Mouse (Mus musculus) hindbrain, embryonic 14.5 days (tissue): ENCODE measurements around the gene Hist1h4f. TPM values are rescaled to one million over a fixed set of nuclear protein-coding genes. Genes with fewer than 3 reads are reported as not detected.
"Not testable (repeated sequence)": the region's sequence is repeated elsewhere in the genome, so short reads cannot be mapped to it uniquely, and the experiment has no call there.

ENCODE experiments used
- ATAC-seq: fragments of 200-750 bp; cut with Nextera tagmentation; 2 replicates; pipeline ENCODE4 v1.8.0; 2017; ENCODE audit warnings: moderate number of reproducible peaks, mild to moderate bottlenecking, moderate TSS enrichment, moderate library complexity; ENCODE audit not compliant: low FRiP score
- DNase-seq: peaks from one replicate; pipeline ENCODE4 v3.0.0-alpha.2; 2015; ENCODE audit warnings: low spot score
- H3K27ac ChIP-seq: fragments of 300-500 bp; sonication (generic); 2 replicates; pipeline ENCODE4 v1.5.1; 2014; ENCODE audit warnings: mild to moderate bottlenecking, moderate library complexity
- H3K27me3 ChIP-seq: fragments of 300-500 bp; sonication (generic); 2 replicates; pipeline ENCODE4 v1.6.1; 2014; ENCODE audit warnings: mild to moderate bottlenecking, low read length, mixed read lengths; ENCODE audit not compliant: control insufficient read depth, insufficient read depth
- H3K36me3 ChIP-seq: fragments of 300-500 bp; sonication (generic); replicated peaks from 2 replicates; pipeline ENCODE4 v1.6.1; 2014; ENCODE audit not compliant: control insufficient read depth, insufficient read depth
- H3K4me1 ChIP-seq: fragments of 300-500 bp; sonication (generic); replicated peaks from 2 replicates; pipeline ENCODE4 v1.6.1; 2014; ENCODE audit warnings: antibody characterized with exemption, low read length, mixed read lengths; ENCODE audit not compliant: control insufficient read depth, insufficient read depth
- H3K4me2 ChIP-seq: fragments of 300-500 bp; sonication (generic); replicated peaks from 2 replicates; pipeline ENCODE4 v1.6.1; 2014; ENCODE audit warnings: mild to moderate bottlenecking, moderate library complexity
- H3K4me3 ChIP-seq: fragments of 300-500 bp; sonication (generic); replicated peaks from 2 replicates; pipeline ENCODE4 v1.5.1; 2014; ENCODE audit warnings: mild to moderate bottlenecking, low read length
- H3K9ac ChIP-seq: fragments of 300-500 bp; sonication (generic); 2 replicates; pipeline ENCODE4 v1.6.1; 2014
- H3K9me3 ChIP-seq: fragments of 300-500 bp; sonication (generic); 2 replicates; pipeline ENCODE4 v1.6.1; 2016; ENCODE audit warnings: low read length; ENCODE audit not compliant: control insufficient read depth
- WGBS: fragments of 180-500 bp; shearing (Covaris S2); extraction: QIAGEN DNeasy Blood & Tissue Kit; methylation state at CpG from one replicate; pipeline ENCODE4 v1.1.7; 2014; 5-methylcytosine and 5-hydroxymethylcytosine counted together
- polyA plus RNA-seq: library from polyadenylated mRNA; unstranded; fragments of >200 nt; fragmentation: Nextera tagmentation; extraction: Ambion mirVana; gene quantifications from 2 replicates; pipeline ENCODE4 v1.2.1, GENCODE M21; 2014

Hist1h4f gene
- polyA plus RNA-seq, 1 experiment from 2014 or later, result not detected

GRCm38 (mm10) chr13:23560699-23561098 is 9.3 kb upstream of the Hist1h4f start:
- DNase-seq, H3K27me3 ChIP-seq, H3K4me1 ChIP-seq, H3K27ac ChIP-seq, H3K9me3 ChIP-seq, H3K4me3 ChIP-seq, ATAC-seq, H3K36me3 ChIP-seq, H3K9ac ChIP-seq: not testable (repeated sequence)
- 13% methylated on average over 2 of the region's 2 CpGs for WGBS
- H3K4me2 ChIP-seq, result peak overlapping the region; percentile 29; the same call in 1 of the 2 replicates

DNA sequence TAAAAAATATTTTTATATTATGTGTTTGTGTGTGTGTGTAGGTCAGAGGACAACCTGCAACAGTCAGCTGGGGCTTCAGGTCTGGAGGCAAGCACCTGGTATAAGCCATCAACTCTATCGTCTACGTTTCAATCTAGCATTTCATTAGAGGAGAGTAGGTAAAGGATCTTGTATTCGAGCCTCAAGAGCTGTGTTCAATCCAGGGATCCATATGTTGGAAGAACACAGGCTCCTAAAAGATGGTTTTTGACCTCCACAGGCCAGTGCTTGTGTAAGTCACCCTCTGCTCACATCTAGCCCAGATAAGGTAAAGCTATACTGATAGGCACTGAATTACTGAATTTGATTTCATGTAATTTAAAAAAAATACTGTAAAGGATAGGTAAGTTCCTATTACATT is 5.5 kb upstream of the Hist1h4f start:
- DNase-seq (no peak), ATAC-seq (no peak)
- peaks cover 16% of the 10 kb centered on the region for H3K4me1 ChIP-seq
- peak overlapping the region; percentile 83 for H3K4me2 ChIP-seq
- H3K36me3 ChIP-seq, result no peaks in the 10 kb centered on the region
- no peaks in the 10 kb centered on the region for H3K27me3 ChIP-seq
- no peak overlapping the region for H3K27ac ChIP-seq
- no peaks in the 10 kb centered on the region for H3K9me3 ChIP-seq
- no peak overlapping the region for H3K9ac ChIP-seq
- H3K4me3 ChIP-seq, result no peak overlapping the region
- WGBS, result 81% methylated on average over 3 of the region's 3 CpGs

DNA sequence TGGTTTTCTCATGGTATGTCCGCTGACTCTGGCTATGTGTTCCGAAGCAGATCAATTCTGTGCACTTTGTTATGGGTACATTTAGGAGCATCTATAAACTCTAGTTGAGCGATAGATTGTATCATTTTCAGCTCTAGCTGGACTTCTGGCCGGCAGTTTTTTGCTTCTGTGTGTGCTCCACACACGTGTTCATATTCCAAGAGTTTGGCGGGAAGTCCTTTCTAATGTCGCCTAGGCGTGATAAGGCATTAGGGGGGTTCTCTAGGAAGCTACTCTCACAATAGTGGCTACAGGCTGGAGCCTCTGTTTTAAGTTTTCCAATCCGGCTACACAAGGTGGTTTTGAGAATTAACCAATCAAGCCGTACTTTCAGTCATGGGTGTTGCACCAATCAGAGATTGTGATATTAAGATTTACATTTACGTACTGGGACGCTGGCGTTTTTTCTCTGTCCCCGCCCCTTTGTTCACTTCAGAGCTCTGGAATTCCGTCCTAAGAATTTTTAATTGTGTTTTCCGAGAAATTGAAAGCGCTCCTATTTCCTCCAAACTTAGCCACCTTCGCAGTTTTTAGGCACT is 4.5 kb upstream of the Hist1h4f start:
- Histone ChIP-seq H3K36me3 (no peaks in the 10 kb centered on the region), H3K4me1 (peaks cover 20% of the 10 kb centered on the region), H3K27ac (peak overlapping the region; percentile 88), H3K9me3 (no peaks in the 10 kb centered on the region), H3K4me2 (peak overlapping the region; percentile 83), H3K27me3 (no peaks in the 10 kb centered on the region), H3K4me3 (peak overlapping the region; percentile 46), H3K9ac (peak overlapping the region; percentile 68)
- ATAC-seq (peak; percentile 85), DNase-seq (peak; percentile 94)
- under 1% methylated on average over 18 of the region's 18 CpGs for WGBS

- H3K9me3 ChIP-seq, result no peaks in the 10 kb centered on the region
- no peaks in the 10 kb centered on the region for H3K27me3 ChIP-seq
- ATAC-seq, result peak; percentile 77
- H3K36me3 ChIP-seq, result no peaks in the 10 kb centered on the region
- H3K4me1 ChIP-seq, result peaks cover 25% of the 10 kb centered on the region
- WGBS, result under 1% methylated on average over 50 of the region's 54 CpGs
- peak overlapping the region; percentile 46 for H3K4me3 ChIP-seq
- peak overlapping the region; percentile 83 for H3K4me2 ChIP-seq
- peak overlapping the region; percentile 68 for H3K9ac ChIP-seq
- peak; percentile 77 for DNase-seq
- H3K27ac ChIP-seq, result peak overlapping the region; percentile 88
These were observed 3.7 kb upstream of the Hist1h4f start for GRCm38 (mm10) chr13:23554925-23555838.

DNA sequence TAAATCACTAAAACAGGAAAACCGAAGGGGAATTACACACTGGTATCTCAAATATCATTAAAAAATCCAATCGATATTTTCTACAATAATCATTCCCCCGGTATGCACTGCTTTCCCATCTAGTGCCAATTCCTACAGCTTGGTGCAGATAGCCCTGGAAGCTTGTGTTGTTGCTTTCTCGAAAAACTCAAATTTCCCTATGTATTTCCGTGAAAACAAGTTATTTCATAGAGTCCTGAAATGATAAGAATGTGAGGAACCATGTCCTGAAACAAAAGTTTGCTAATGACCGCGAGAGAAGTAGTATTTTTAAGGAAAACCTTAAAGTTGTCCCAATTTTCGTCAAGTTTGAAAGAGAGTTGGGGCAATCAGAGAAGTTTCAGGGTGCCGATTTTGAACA is 2.9 kb upstream of the Hist1h4f start:
- Histone ChIP-seq H3K4me1 (peaks cover 25% of the 10 kb centered on the region), H3K27me3 (no peaks in the 10 kb centered on the region), H3K4me3 (peak overlapping the region; percentile 46), H3K9me3 (no peaks in the 10 kb centered on the region), H3K27ac (peak overlapping the region; percentile 88), H3K9ac (peak overlapping the region; percentile 68), H3K4me2 (peak overlapping the region; percentile 83), H3K36me3 (no peaks in the 10 kb centered on the region)
- no peak for DNase-seq
- no peak for ATAC-seq
- WGBS, result 25% methylated on average over 9 of the region's 9 CpGs

DNA sequence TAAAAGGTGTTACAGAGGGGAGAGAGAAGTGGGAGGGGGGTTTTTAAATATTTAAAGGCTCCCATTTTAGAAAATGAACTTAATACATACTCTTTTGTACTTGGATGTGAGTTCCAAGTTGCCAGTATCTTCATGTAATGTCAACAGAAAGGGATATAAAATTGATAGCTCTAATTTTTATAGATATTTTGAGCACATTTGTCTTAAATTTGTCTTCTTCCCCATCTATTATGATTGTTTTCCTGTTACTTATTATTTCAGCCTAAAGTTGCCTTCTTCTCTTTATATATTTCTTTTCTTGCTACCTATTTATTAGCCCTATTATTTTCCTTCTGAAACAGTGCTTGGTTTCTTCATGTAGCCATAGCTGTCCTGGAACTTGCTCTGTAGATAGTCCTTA is 1.5 kb upstream of the Hist1h4f start, which contains the start of gene Hist1h1d:
Gene Hist1h1d (plus strand): TSS at position 301 of the 400 bp plus-strand sequence.
- DNase-seq (no peak), ATAC-seq (no peak)
- Histone ChIP-seq H3K36me3 (no peaks in the 10 kb centered on the region), H3K4me2 (peak within 1 kb of the TSS; percentile 83), H3K4me3 (no peak within 1 kb of the TSS), H3K9me3 (no peaks in the 10 kb centered on the region), H3K27ac (0 out of 2 replicates have a peak within 1 kb of the TSS, but pooled peaks have one; percentile 88), H3K27me3 (no peaks in the 10 kb centered on the region), H3K4me1 (peaks cover 25% of the 10 kb centered on the region), H3K9ac (0 out of 2 replicates have a peak within 1 kb of the TSS, but pooled peaks have one; percentile 68)

DNA sequence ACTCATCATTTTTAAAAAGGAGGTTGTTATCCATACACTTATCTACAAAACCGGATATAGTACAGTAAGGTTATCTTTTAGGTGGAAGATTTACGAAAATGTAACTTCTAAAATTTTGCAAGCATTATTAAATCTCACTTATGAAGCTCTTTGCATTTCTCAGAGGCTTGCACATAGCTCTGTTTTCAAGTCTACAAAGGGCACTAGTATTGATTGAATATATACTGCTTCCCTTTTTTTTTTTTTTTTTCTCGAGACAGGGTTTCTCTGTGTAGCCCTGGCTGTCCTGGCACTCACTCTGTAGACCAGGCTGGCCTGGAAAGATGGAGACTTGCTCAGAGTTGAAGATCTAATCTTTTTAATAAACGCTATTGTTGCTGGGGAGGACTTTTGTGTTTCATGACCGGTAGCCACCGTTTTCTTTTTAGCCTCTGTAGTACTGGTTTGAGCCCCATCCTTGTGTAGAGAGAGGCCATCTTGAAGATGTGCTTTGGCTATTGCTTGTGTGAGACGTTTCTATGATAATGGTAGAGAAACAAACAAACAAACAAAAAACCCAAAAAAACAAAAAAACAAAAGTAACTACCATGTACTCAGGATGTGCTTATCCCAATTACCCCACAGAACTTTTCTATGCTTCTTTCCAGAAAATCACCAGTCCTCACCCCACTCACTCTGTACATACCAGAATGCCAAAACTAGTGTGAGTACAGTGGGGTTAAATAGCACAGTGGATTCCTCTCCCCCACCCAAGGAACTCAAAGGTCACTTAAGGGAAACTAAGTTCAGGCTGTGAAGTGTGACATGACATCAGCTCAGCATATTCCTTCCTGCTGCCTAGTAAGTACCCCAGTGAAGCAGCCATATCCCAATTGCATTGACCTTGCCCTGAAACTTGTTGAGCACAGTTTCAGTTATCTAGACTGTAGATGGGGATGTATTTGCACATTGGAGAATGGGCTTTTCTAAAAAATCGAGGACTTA is 775 bp upstream of the Hist1h4f start:
- 50% methylated on average over 8 of the region's 8 CpGs for WGBS
- peak overlapping the region; percentile 62 for H3K9ac ChIP-seq

DNA sequence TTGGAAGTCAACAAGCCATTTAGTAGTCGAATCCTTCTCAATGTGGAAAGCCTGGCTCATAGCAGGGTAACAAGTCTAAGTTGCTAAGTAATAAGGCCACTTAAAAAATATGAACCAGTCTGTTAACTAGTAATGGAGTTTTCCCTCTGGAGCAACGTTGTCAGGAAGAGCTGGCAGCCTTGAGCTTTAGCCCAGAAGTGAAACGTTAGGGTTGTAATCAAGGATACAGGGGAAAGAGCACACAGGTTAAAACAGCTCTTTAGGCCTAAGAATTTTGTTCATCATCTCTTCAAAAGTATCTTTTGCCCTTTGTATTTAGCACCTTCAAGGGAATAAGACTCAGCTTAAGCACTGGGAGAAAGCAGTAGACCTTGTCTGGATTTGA is 695 bp downstream of the Hist1h4f start:
- no peaks in the 10 kb centered on the region for H3K27me3 ChIP-seq
- peak overlapping the region; percentile 89 for H3K27ac ChIP-seq
- ATAC-seq (no peak), DNase-seq (no peak)
- H3K4me1 ChIP-seq, result peaks cover 22% of the 10 kb centered on the region
- peak overlapping the region; percentile 62 for H3K9ac ChIP-seq
- no peaks in the 10 kb centered on the region for H3K36me3 ChIP-seq
- peak overlapping the region; percentile 65 for H3K4me2 ChIP-seq
- WGBS, result 6% methylated on average over 3 of the region's 3 CpGs
- H3K9me3 ChIP-seq, result no peaks in the 10 kb centered on the region
- peak overlapping the region; percentile 40 for H3K4me3 ChIP-seq

More for the DNA sequence above, 775 bp upstream of the Hist1h4f start:
- Histone ChIP-seq H3K27ac (peak overlapping the region; percentile 89), H3K36me3 (no peaks in the 10 kb centered on the region), H3K9me3 (no peaks in the 10 kb centered on the region), H3K4me2 (peak overlapping the region; percentile 65), H3K4me3 (peak overlapping the region; percentile 40), H3K27me3 (no peaks in the 10 kb centered on the region), H3K4me1 (peaks cover 25% of the 10 kb centered on the region)
- DNase-seq (no peak), ATAC-seq (no peak)
